11 mouse cellular contexts compared by ENCODE assay signal in genomic region chr15:102242404-102243228, GRCm38 (mm10). TPM values are rescaled to one million over a fixed set of nuclear protein-coding genes. Genes with fewer than 3 reads are reported as not detected.
A peak's percentile ranks its signal among the peaks of the same experiment; 100 is the strongest.
DNase-seq lines count a peak whose midpoint lies in the region; ATAC-seq and TF ChIP-seq lines count a peak whose summit lies in the region.
"Had no signal": no experiment of that assay in that cellular context is flagged by ENCODE, and none has a peak within 500 bp of the region (broad histone marks: within the 10 kb centered on the region; RNA-seq: fewer than 3 reads in every experiment).

No protein-coding gene starts in this region.

- H3K36me3 ChIP-seq in forebrain, embryonic 10.5 days (replicated peaks) = peaks cover 18% of the 10 kb centered on the region
- no peaks in the 10 kb centered on the region for H3K36me3 ChIP-seq in forebrain, embryonic 12.5 days (replicated peaks)
- no peaks in the 10 kb centered on the region; the same call in 1 of the 2 replicates for H3K36me3 ChIP-seq in liver, adult 2 months (ENCODE audit: control insufficient read depth, insufficient read depth, low read length)
- H3K36me3 ChIP-seq in liver, embryonic 12.5 days = peaks cover 6% of the 10 kb centered on the region
- peaks cover 47% of the 10 kb centered on the region for H3K36me3 ChIP-seq in embryonic facial prominence, embryonic 14.5 days (ENCODE audit: control insufficient read depth, insufficient read depth, low read length)
- peaks cover 14% of the 10 kb centered on the region; the same call in 1 of the 2 replicates for H3K36me3 ChIP-seq in macrophage (ENCODE audit: inconsistent target)

- H3K9me3 ChIP-seq in forebrain, embryonic 10.5 days = no peaks in the 10 kb centered on the region
- H3K9me3 ChIP-seq in forebrain, embryonic 12.5 days = no peaks in the 10 kb centered on the region
- no peaks in the 10 kb centered on the region for H3K9me3 ChIP-seq in liver, embryonic 12.5 days (replicated peaks)
- H3K9me3 ChIP-seq in embryonic facial prominence, embryonic 14.5 days (ENCODE audit: control insufficient read depth, low read length) = no peaks in the 10 kb centered on the region

- peaks cover 81% of the 10 kb centered on the region for H3K27me3 ChIP-seq in forebrain, embryonic 10.5 days (ENCODE audit: poor library complexity, severe bottlenecking)
- peaks cover 64% of the 10 kb centered on the region for H3K27me3 ChIP-seq in forebrain, embryonic 12.5 days
- H3K27me3 ChIP-seq in liver, adult 2 months (ENCODE audit: control insufficient read depth, insufficient read depth, low read length) = no peaks in the 10 kb centered on the region
- peaks cover 87% of the 10 kb centered on the region for H3K27me3 ChIP-seq in liver, embryonic 12.5 days (replicated peaks)
- no peaks in the 10 kb centered on the region for H3K27me3 ChIP-seq in embryonic facial prominence, embryonic 14.5 days (replicated peaks; ENCODE audit: control insufficient read depth, insufficient read depth, low read length)

- TF ChIP-seq POLR2A in liver, adult 2 months (IDR thresholded peaks at IDR 0.05; ENCODE audit: extremely low read depth, insufficient read depth, low read length) = no peak

- H3K4me3 ChIP-seq in forebrain, embryonic 10.5 days = peak overlapping the region; percentile 69; the same call in 1 of the 2 replicates
- no peak overlapping the region for H3K4me3 ChIP-seq in forebrain, embryonic 12.5 days (replicated peaks)
- H3K4me3 ChIP-seq in liver, adult 2 months (ENCODE audit: insufficient read depth, low read depth, low read length) = no peak overlapping the region
- no peak overlapping the region for H3K4me3 ChIP-seq in liver, embryonic 12.5 days
- no peak overlapping the region; the same call in 1 of the 2 replicates for H3K4me3 ChIP-seq in embryonic facial prominence, embryonic 14.5 days (ENCODE audit: low read depth, low read length)
- H3K4me3 ChIP-seq in macrophage (ENCODE audit: inconsistent target) = peak overlapping the region; percentile 25; the same call in 1 of the 2 replicates

- peaks cover 70% of the 10 kb centered on the region for H3K4me1 ChIP-seq in forebrain, embryonic 10.5 days
- peaks cover 42% of the 10 kb centered on the region for H3K4me1 ChIP-seq in forebrain, embryonic 12.5 days
- peaks cover 8% of the 10 kb centered on the region; the same call in 1 of the 2 replicates for H3K4me1 ChIP-seq in liver, adult 2 months (ENCODE audit: control insufficient read depth, insufficient read depth, low read length)
- H3K4me1 ChIP-seq in liver, embryonic 12.5 days = peaks cover 50% of the 10 kb centered on the region
- H3K4me1 ChIP-seq in embryonic facial prominence, embryonic 14.5 days (ENCODE audit: control insufficient read depth, insufficient read depth, low read length) = peaks cover 25% of the 10 kb centered on the region

- H3K79me2 ChIP-seq in liver, adult 2 months (ENCODE audit: control insufficient read depth, insufficient read depth, low read length) = no peaks in the 10 kb centered on the region
- H3K79me2 ChIP-seq in macrophage (ENCODE audit: inconsistent target) = peaks cover 37% of the 10 kb centered on the region

- peak overlapping the region; percentile 57 for H3K27ac ChIP-seq in forebrain, embryonic 10.5 days
- H3K27ac ChIP-seq in forebrain, embryonic 12.5 days = no peak overlapping the region
- peak overlapping the region; percentile 79 for H3K27ac ChIP-seq in liver, adult 2 months (replicated peaks; ENCODE audit: insufficient read depth, low read depth, low read length)
- no peak overlapping the region for H3K27ac ChIP-seq in liver, embryonic 12.5 days
- peak overlapping the region; percentile 99 for H3K27ac ChIP-seq in embryonic facial prominence, embryonic 14.5 days (replicated peaks; ENCODE audit: low read depth, low read length)
- peak overlapping the region; percentile 95 for H3K27ac ChIP-seq in macrophage

- 28% methylated on average over 12 of the region's 12 CpGs for WGBS in forebrain, embryonic 10.5 days
- 28% methylated on average over 12 of the region's 12 CpGs for WGBS in forebrain, embryonic 12.5 days
- WGBS in liver, adult 2 months = 72% methylated on average over 12 of the region's 12 CpGs
- WGBS in liver, embryonic 12.5 days (ENCODE audit: insufficient replicate concordance) = 44% methylated on average over 12 of the region's 12 CpGs
- 36% methylated on average over 12 of the region's 12 CpGs for WGBS in embryonic facial prominence, embryonic 14.5 days
- WGBS in macrophage (ENCODE audit: missing documents) = 81% methylated on average over 10 of the region's 12 CpGs

- H3K9ac ChIP-seq in forebrain, embryonic 12.5 days = no peak overlapping the region
- H3K9ac ChIP-seq in liver, adult 2 months (ENCODE audit: low read depth, low read length) = peak overlapping the region; percentile 42; the same call in 1 of the 2 replicates
- H3K9ac ChIP-seq in liver, embryonic 12.5 days = no peak overlapping the region
- H3K9ac ChIP-seq in embryonic facial prominence, embryonic 14.5 days (ENCODE audit: low read depth, low read length) = peak overlapping the region; percentile 71

- TF ChIP-seq CTCF in liver, adult 2 months (IDR thresholded peaks at IDR 0.05; ENCODE audit: low read depth, low read length) = no peak

- ATAC-seq in forebrain, embryonic 12.5 days (ENCODE audit: low FRiP score) = no peak
- ATAC-seq in liver, embryonic 12.5 days = no peak
- ATAC-seq in embryonic facial prominence, embryonic 14.5 days (ENCODE audit: low read depth) = no peak
- ATAC-seq in cerebellum, adult (ENCODE audit: insufficient number of reproducible peaks, low FRiP score, low TSS enrichment) = no peak
- ATAC-seq: forebrain, embryonic 14.5 days; hindbrain, embryonic 16.5 days had no signal

- DNase-seq in forebrain, embryonic 10.5 days (ENCODE audit: extremely low spot score, low spot score) = no peak
- no peak for DNase-seq in liver, adult 2 months (ENCODE audit: extremely low read depth, low read depth, low spot score)
- no peak for DNase-seq in embryonic facial prominence, embryonic 14.5 days (ENCODE audit: low spot score)
- no peak for DNase-seq in ovary, postnatal 10 days (ENCODE audit: low spot score)
- DNase-seq: layer of hippocampus, postnatal 36 days had no signal

- H3K4me2 ChIP-seq in forebrain, embryonic 12.5 days = no peak overlapping the region
- H3K4me2 ChIP-seq in liver, embryonic 12.5 days = no peak overlapping the region
- peak overlapping the region; percentile 95 for H3K4me2 ChIP-seq in embryonic facial prominence, embryonic 14.5 days (ENCODE audit: low read depth, low read length)

RNA-seq across cellular contexts. Expression of gene Itgb7, which starts 10.9 kb away (rescaled TPM):
- 0.42 and 0.55 TPM in 2 replicates for polyA plus RNA-seq in forebrain, embryonic 10.5 days (2016; fragmentation: Nextera tagmentation; extraction: Ambion mirVana)
- 0.65 and 0.88 TPM in 2 replicates for polyA plus RNA-seq in forebrain, embryonic 12.5 days (2016; fragmentation: Nextera tagmentation; extraction: Ambion mirVana)
- total RNA-seq in liver, adult 2 months (2014; rRNA removed) = 1.3 and 2.2 TPM in 2 replicates
- polyA plus RNA-seq in liver, adult 2 months (2012; rRNA removed) = 1.7 and 1.8 TPM in 2 replicates
- 6.4 and 8.9 TPM in 2 replicates for polyA plus RNA-seq in liver, embryonic 12.5 days (2016; fragmentation: Nextera tagmentation; extraction: Ambion mirVana)
- polyA plus RNA-seq in embryonic facial prominence, embryonic 14.5 days (2014; fragmentation: Nextera tagmentation; extraction: Ambion mirVana) = 2.1 and 4.1 TPM in 2 replicates
- total RNA-seq in macrophage (2018; cell fraction: chromatin; rRNA removed) = 10 to 100 TPM in 1 of 26 experiments, 1 to 10 TPM in 25; 1.1 to 10.8 (median 4.2) TPM
- total RNA-seq in macrophage (2018; cell fraction: cytosol; rRNA removed) = 10 to 100 TPM in 10 of 26 experiments, 1 to 10 TPM in 16; 5.1 to 12.2 (median 8.6) TPM
- 10 to 100 TPM in 24 of 26 experiments, 1 to 10 TPM in 2; 8.5 to 27.7 (median 18.2) TPM for total RNA-seq in macrophage (2018; cell fraction: nucleus; rRNA removed)
- 3.5 to 14.3 TPM (median 5.0 TPM) in 3 replicates for polyA plus RNA-seq in macrophage (2018)

RNA-seq across cellular contexts. Expression of gene Rarg, which starts 14.7 kb away (rescaled TPM):
- 27.5 and 31.3 TPM in 2 replicates for polyA plus RNA-seq in forebrain, embryonic 10.5 days (2016; fragmentation: Nextera tagmentation; extraction: Ambion mirVana)
- 13.1 and 16.7 TPM in 2 replicates for polyA plus RNA-seq in forebrain, embryonic 12.5 days (2016; fragmentation: Nextera tagmentation; extraction: Ambion mirVana)
- total RNA-seq in liver, adult 2 months (2014; rRNA removed) = 1.5 and 2.0 TPM in 2 replicates
- 5.3 and 6.0 TPM in 2 replicates for polyA plus RNA-seq in liver, adult 2 months (2012; rRNA removed)
- 4.4 and 4.9 TPM in 2 replicates for polyA plus RNA-seq in liver, embryonic 12.5 days (2016; fragmentation: Nextera tagmentation; extraction: Ambion mirVana)
- 73.8 and 75.3 TPM in 2 replicates for polyA plus RNA-seq in embryonic facial prominence, embryonic 14.5 days (2014; fragmentation: Nextera tagmentation; extraction: Ambion mirVana)
- total RNA-seq in macrophage (2018; cell fraction: chromatin; rRNA removed) = 10 to 100 TPM in 25 of 26 experiments, 1 to 10 TPM in 1; 9.2 to 63.4 (median 21.5) TPM
- 10 to 100 TPM in 25 of 26 experiments, 1 to 10 TPM in 1; 9.0 to 21.1 (median 17.2) TPM for total RNA-seq in macrophage (2018; cell fraction: cytosol; rRNA removed)
- total RNA-seq in macrophage (2018; cell fraction: nucleus; rRNA removed) = 10 to 100 TPM; 14.7 to 49.4 (median 23.3) TPM
- polyA plus RNA-seq in macrophage (2018) = 4.7 to 19.6 TPM (median 7.5 TPM) in 3 replicates

RNA-seq across cellular contexts. Expression of gene Gm9918, which starts 27.7 kb away (rescaled TPM):
- polyA plus RNA-seq in forebrain, embryonic 10.5 days (2016; fragmentation: Nextera tagmentation; extraction: Ambion mirVana) = 0.48 and 0.76 TPM in 2 replicates
- polyA plus RNA-seq in forebrain, embryonic 12.5 days (2016; fragmentation: Nextera tagmentation; extraction: Ambion mirVana) = 0.09 and 0.17 TPM in 2 replicates
- total RNA-seq in liver, adult 2 months (2014; rRNA removed) = not detected in 2 replicates
- 0.05 TPM in 1 of 2 replicates, not detected in the other for polyA plus RNA-seq in liver, adult 2 months (2012; rRNA removed)
- polyA plus RNA-seq in liver, embryonic 12.5 days (2016; fragmentation: Nextera tagmentation; extraction: Ambion mirVana) = not detected in 2 replicates
- polyA plus RNA-seq in embryonic facial prominence, embryonic 14.5 days (2014; fragmentation: Nextera tagmentation; extraction: Ambion mirVana) = 0.71 and 1.1 TPM in 2 replicates
- total RNA-seq in macrophage (2018; cell fraction: chromatin; rRNA removed) = not detected
- not detected for total RNA-seq in macrophage (2018; cell fraction: cytosol; rRNA removed)
- not detected for total RNA-seq in macrophage (2018; cell fraction: nucleus; rRNA removed)
- not detected in 3 replicates for polyA plus RNA-seq in macrophage (2018)
- total RNA-seq: layer of hippocampus, postnatal 36 days had no signal
- polyA plus RNA-seq: forebrain, embryonic 14.5 days had no signal

RNA-seq across cellular contexts. Expression of gene Mfsd5, which starts 36.6 kb away (rescaled TPM):
- 64.2 and 66.8 TPM in 2 replicates for polyA plus RNA-seq in forebrain, embryonic 10.5 days (2016; fragmentation: Nextera tagmentation; extraction: Ambion mirVana)
- 48.9 and 50.5 TPM in 2 replicates for polyA plus RNA-seq in forebrain, embryonic 12.5 days (2016; fragmentation: Nextera tagmentation; extraction: Ambion mirVana)
- 8.5 and 10.1 TPM in 2 replicates for total RNA-seq in liver, adult 2 months (2014; rRNA removed)
- 44.3 and 51.4 TPM in 2 replicates for polyA plus RNA-seq in liver, adult 2 months (2012; rRNA removed)
- 40.8 and 41.6 TPM in 2 replicates for polyA plus RNA-seq in liver, embryonic 12.5 days (2016; fragmentation: Nextera tagmentation; extraction: Ambion mirVana)
- 64.6 and 67.2 TPM in 2 replicates for polyA plus RNA-seq in embryonic facial prominence, embryonic 14.5 days (2014; fragmentation: Nextera tagmentation; extraction: Ambion mirVana)
- total RNA-seq in macrophage (2018; cell fraction: chromatin; rRNA removed) = 10 to 100 TPM in 4 of 26 experiments, 1 to 10 TPM in 22; 2.6 to 13.6 (median 6.1) TPM
- total RNA-seq in macrophage (2018; cell fraction: cytosol; rRNA removed) = 100 to 1,000 TPM in 1 of 26 experiments, 10 to 100 TPM in 25; 52.1 to 102 (median 74.8) TPM
- 10 to 100 TPM; 13.5 to 78.9 (median 54.2) TPM for total RNA-seq in macrophage (2018; cell fraction: nucleus; rRNA removed)
- polyA plus RNA-seq in macrophage (2018) = 49.9 to 84.0 TPM (median 66.7 TPM) in 3 replicates

RNA-seq across cellular contexts. Expression of gene Csad, which starts 38.1 kb away (rescaled TPM):
- polyA plus RNA-seq in forebrain, embryonic 10.5 days (2016; fragmentation: Nextera tagmentation; extraction: Ambion mirVana) = 36.0 and 39.9 TPM in 2 replicates
- polyA plus RNA-seq in forebrain, embryonic 12.5 days (2016; fragmentation: Nextera tagmentation; extraction: Ambion mirVana) = 46.2 and 51.8 TPM in 2 replicates
- 47.6 and 449 TPM in 2 replicates for total RNA-seq in liver, adult 2 months (2014; rRNA removed)
- 107 and 123 TPM in 2 replicates for polyA plus RNA-seq in liver, adult 2 months (2012; rRNA removed)
- polyA plus RNA-seq in liver, embryonic 12.5 days (2016; fragmentation: Nextera tagmentation; extraction: Ambion mirVana) = 21.9 and 26.6 TPM in 2 replicates
- 63.6 and 66.8 TPM in 2 replicates for polyA plus RNA-seq in embryonic facial prominence, embryonic 14.5 days (2014; fragmentation: Nextera tagmentation; extraction: Ambion mirVana)
- total RNA-seq in macrophage (2018; cell fraction: chromatin; rRNA removed) = 100 to 1,000 TPM in 1 of 26 experiments, 10 to 100 TPM in 25; 36.0 to 107 (median 63.6) TPM
- 10 to 100 TPM; 11.4 to 28.7 (median 19.8) TPM for total RNA-seq in macrophage (2018; cell fraction: cytosol; rRNA removed)
- 10 to 100 TPM; 12.8 to 61.6 (median 32.1) TPM for total RNA-seq in macrophage (2018; cell fraction: nucleus; rRNA removed)
- 10.6 to 26.7 TPM (median 14.8 TPM) in 3 replicates for polyA plus RNA-seq in macrophage (2018)

Comparison
In these comparisons a context has a peak if more than half of its experiments do, and no peak if none do; other contexts are left out.
1. H3K27ac ChIP-seq: peak in forebrain, embryonic 10.5 days (single experiment), liver, adult 2 months (single experiment), embryonic facial prominence, embryonic 14.5 days (single experiment) and macrophage (single experiment); none in forebrain, embryonic 12.5 days (single experiment) and liver, embryonic 12.5 days (single experiment).
2. H3K4me3 ChIP-seq: peak in forebrain, embryonic 10.5 days (single experiment) and macrophage (single experiment); none in forebrain, embryonic 12.5 days (single experiment), liver, adult 2 months (single experiment), liver, embryonic 12.5 days (single experiment) and embryonic facial prominence, embryonic 14.5 days (single experiment).
3. H3K9ac ChIP-seq: peak in liver, adult 2 months (single experiment) and embryonic facial prominence, embryonic 14.5 days (single experiment); none in forebrain, embryonic 12.5 days (single experiment) and liver, embryonic 12.5 days (single experiment).